Mouse (Mus musculus) spleen, adult 2 months (tissue): ENCODE data around the gene B4galnt3.

ENCODE experiments used
- CTCF ChIP-seq: fragments of 200-500 bp; IDR thresholded peaks from 2 replicates; pipeline ENCODE4 v1.5.1; 2011; ENCODE audit warnings: mild to moderate bottlenecking, inconsistent platforms; ENCODE audit not compliant: insufficient read depth, insufficient read length, insufficient replicate concordance; ENCODE audit errors: extremely low read depth
- POLR2A ChIP-seq: fragments of 200-500 bp; IDR thresholded peaks from 2 replicates; pipeline ENCODE4 v1.6.1; 2011; ENCODE audit warnings: low read depth, low read length, inconsistent platforms

- TF ChIP-seq CTCF: no peak
- TF ChIP-seq POLR2A: no peak
These were observed 97.5 kb downstream of the B4galnt3 start for GRCm38 (mm10) chr6:120196837-120197236.
